Mouse (Mus musculus) limb, embryonic 10.5 days (tissue): ENCODE data around the gene Grik2. TPM values are rescaled to one million over a fixed set of nuclear protein-coding genes. Genes with fewer than 3 reads are reported as not detected.
A peak's percentile ranks its signal among the peaks of the same experiment; 100 is the strongest.
"Not testable (repeated sequence)": the region's sequence is repeated elsewhere in the genome, so short reads cannot be mapped to it uniquely, and the experiment has no call there.

Source experiments
- DNase-seq: peaks from one replicate; pipeline ENCODE4 v3.0.0-alpha.2; 2017; ENCODE audit warnings: low spot score
- H3K27ac ChIP-seq: fragments of 300-500 bp; sonication (generic); 2 replicates; pipeline ENCODE4 v1.5.1; 2016; ENCODE audit warnings: mild to moderate bottlenecking
- H3K27me3 ChIP-seq: fragments of 300-500 bp; sonication (generic); 2 replicates; pipeline ENCODE4 v1.6.1; 2016; ENCODE audit warnings: low read depth, mild to moderate bottlenecking; ENCODE audit not compliant: poor library complexity, severe bottlenecking
- H3K36me3 ChIP-seq: fragments of 300-500 bp; sonication (generic); 2 replicates; pipeline ENCODE4 v1.6.1; 2016; ENCODE audit warnings: mild to moderate bottlenecking, moderate library complexity
- H3K4me1 ChIP-seq: fragments of 300-500 bp; sonication (generic); 2 replicates; pipeline ENCODE4 v1.6.1; 2016
- H3K4me3 ChIP-seq: fragments of 300-500 bp; sonication (generic); 2 replicates; pipeline ENCODE4 v1.5.1; 2016; ENCODE audit warnings: mild to moderate bottlenecking, moderate library complexity
- H3K9me3 ChIP-seq: fragments of 300-500 bp; sonication (generic); replicated peaks from 2 replicates; pipeline ENCODE4 v1.6.1; 2016; ENCODE audit warnings: mild to moderate bottlenecking
- WGBS: fragments of 180-500 bp; shearing (Covaris S2); methylation state at CpG from one replicate; pipeline ENCODE4 v1.1.7; 2016; 5-methylcytosine and 5-hydroxymethylcytosine counted together
- polyA plus RNA-seq: library from polyadenylated mRNA; unstranded; fragments of >200 nt; fragmentation: Nextera tagmentation; extraction: Ambion mirVana; gene quantifications from 2 replicates; pipeline ENCODE4 v1.2.1, GENCODE M21; 2016

Gene Grik2
- polyA plus RNA-seq, 1 experiment from 2014 or later = 0.95 TPM

DNA sequence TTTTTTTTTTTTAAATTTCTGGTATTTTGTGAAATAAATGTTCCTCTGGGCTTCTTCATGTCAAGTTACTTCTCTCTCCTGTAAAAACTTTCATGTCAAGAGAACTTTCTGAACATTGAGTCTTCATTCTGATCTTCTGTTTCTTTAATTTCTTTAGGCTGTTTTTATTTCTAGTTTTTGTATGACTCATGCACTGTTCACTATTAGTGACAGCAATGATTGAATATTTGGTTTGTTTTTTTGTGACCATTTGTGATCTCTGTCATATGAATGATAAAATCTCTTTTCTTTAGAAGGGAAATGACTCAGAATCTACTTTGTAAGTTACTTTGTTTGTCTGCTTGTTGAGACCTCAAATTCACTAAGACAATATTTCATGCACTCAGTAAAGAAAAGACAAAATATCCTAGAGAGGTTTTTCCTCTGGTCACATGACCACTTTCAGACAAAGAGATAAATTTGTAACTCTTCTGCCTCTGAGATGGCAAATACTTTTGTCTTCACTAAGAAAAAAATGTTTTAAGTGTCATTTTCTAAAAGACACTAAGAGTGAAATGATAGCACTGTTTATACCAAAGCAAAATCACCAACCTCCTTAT lies 596.7 kb downstream of the Grik2 start:
- H3K27ac ChIP-seq = no peak overlapping the region
- no peaks in the 10 kb centered on the region for H3K4me1 ChIP-seq
- H3K9me3 ChIP-seq = no peaks in the 10 kb centered on the region
- no peaks in the 10 kb centered on the region for H3K27me3 ChIP-seq
- no peaks in the 10 kb centered on the region for H3K36me3 ChIP-seq
- no peak overlapping the region for H3K4me3 ChIP-seq
- DNase-seq = no peak

- H3K4me3 ChIP-seq = no peak overlapping the region
- WGBS = 87% methylated on average over 1 of the region's 1 CpGs
- no peaks in the 10 kb centered on the region for H3K27me3 ChIP-seq
- DNase-seq = no peak
- H3K4me1 ChIP-seq = no peaks in the 10 kb centered on the region
- no peaks in the 10 kb centered on the region for H3K36me3 ChIP-seq
- no peak overlapping the region for H3K27ac ChIP-seq
- no peaks in the 10 kb centered on the region for H3K9me3 ChIP-seq
Observed at GRCm38 (mm10) chr10:49191291-49191690, 597.3 kb downstream of the Grik2 start.

GRCm38 (mm10) chr10:49154134-49154533 lies 634.4 kb downstream of the Grik2 start:
- H3K4me1 ChIP-seq = no peaks in the 10 kb centered on the region
- no peaks in the 10 kb centered on the region for H3K36me3 ChIP-seq
- 90% methylated on average over 4 of the region's 4 CpGs for WGBS
- H3K27me3 ChIP-seq = no peaks in the 10 kb centered on the region
- no peak for DNase-seq
- no peak overlapping the region for H3K4me3 ChIP-seq
- no peak overlapping the region for H3K27ac ChIP-seq
- H3K9me3 ChIP-seq = no peaks in the 10 kb centered on the region

DNA sequence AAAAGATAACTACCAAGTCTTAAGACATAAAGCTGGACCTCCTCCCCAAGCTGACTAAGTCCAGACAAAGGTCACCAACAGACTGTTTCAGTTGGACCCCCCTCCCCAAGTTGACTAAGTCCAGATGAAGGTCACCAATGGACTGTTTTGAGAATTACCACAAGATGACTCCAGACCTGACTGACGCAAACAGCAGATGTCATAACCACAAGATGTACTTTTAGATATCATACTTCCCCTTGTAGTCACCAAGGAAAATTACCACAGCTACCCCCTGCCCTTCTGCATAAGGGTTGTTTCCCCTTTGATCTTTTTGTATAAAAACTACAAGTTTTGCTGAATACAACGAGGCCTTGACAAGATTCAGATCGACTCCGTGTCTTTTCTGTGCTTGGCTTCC lies 637.1 kb downstream of the Grik2 start:
- not testable (repeated sequence) for H3K4me3 ChIP-seq, H3K27me3 ChIP-seq, H3K9me3 ChIP-seq, H3K27ac ChIP-seq, H3K36me3 ChIP-seq, H3K4me1 ChIP-seq, DNase-seq
- 98% methylated on average over 4 of the region's 4 CpGs for WGBS

DNA sequence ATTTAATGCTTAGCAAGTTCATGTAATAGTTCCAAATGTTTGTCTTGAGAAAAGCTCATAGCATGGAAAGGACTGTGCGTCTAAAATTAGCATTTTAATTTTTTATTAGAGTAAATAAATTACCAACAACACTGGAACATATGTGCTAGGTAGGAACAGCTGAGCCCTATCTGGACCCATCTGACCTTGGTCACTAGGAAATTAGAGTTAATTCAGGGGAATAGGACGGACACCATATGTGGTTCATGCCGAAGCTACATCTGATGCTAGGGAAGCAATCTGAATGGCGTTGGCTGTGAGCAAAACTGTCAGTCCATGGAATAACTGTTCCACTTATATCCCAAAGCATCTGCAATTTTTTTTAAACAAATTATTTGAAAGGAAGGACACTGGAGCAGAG lies 638.9 kb downstream of the Grik2 start:
- WGBS = 83% methylated on average over 4 of the region's 4 CpGs
- Histone ChIP-seq H3K27ac (no peak overlapping the region), H3K9me3 (no peaks in the 10 kb centered on the region), H3K27me3 (no peaks in the 10 kb centered on the region), H3K36me3 (no peaks in the 10 kb centered on the region), H3K4me1 (no peaks in the 10 kb centered on the region), H3K4me3 (no peak overlapping the region)
- DNase-seq = no peak

GRCm38 (mm10) chr10:49142658-49143057 lies 645.9 kb downstream of the Grik2 start:
- 88% methylated on average over 3 of the region's 3 CpGs for WGBS
- H3K4me1 ChIP-seq = no peaks in the 10 kb centered on the region
- no peaks in the 10 kb centered on the region for H3K36me3 ChIP-seq
- no peaks in the 10 kb centered on the region for H3K27me3 ChIP-seq
- DNase-seq = no peak
- H3K27ac ChIP-seq = no peak overlapping the region
- H3K9me3 ChIP-seq = no peaks in the 10 kb centered on the region
- no peak overlapping the region for H3K4me3 ChIP-seq

GRCm38 (mm10) chr10:49136816-49137215 lies 651.8 kb downstream of the Grik2 start:
- no peaks in the 10 kb centered on the region for H3K4me1 ChIP-seq
- H3K4me3 ChIP-seq = no peak overlapping the region
- H3K27ac ChIP-seq = no peak overlapping the region
- no peaks in the 10 kb centered on the region for H3K36me3 ChIP-seq
- H3K9me3 ChIP-seq = no peaks in the 10 kb centered on the region
- DNase-seq = no peak
- no peaks in the 10 kb centered on the region for H3K27me3 ChIP-seq

DNA sequence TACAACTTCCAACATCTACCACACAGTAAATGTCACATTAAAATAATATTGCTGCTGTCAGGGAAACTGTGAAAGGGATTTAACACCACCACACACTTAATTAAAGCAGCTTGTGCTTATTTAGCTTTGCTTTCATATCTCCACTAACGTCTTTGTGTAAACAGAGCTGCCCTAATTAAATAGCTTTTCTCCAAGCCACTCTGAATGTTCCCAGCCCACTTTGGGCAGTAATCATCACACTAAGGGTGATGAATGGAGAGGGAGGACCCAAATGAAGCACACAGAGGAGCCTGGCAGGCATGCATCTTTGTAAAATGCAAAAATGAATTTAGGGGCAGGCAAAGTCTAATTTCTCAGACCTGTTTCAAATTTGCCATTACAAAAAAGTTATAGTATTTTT lies 657.3 kb downstream of the Grik2 start:
- WGBS = 0% methylated on average over 1 of the region's 1 CpGs
- no peaks in the 10 kb centered on the region for H3K36me3 ChIP-seq

GRCm38 (mm10) chr10:49050339-49050738 lies 738.2 kb downstream of the Grik2 start:
- no peaks in the 10 kb centered on the region for H3K9me3 ChIP-seq
- H3K27ac ChIP-seq = no peak overlapping the region
- H3K4me1 ChIP-seq = no peaks in the 10 kb centered on the region
- H3K27me3 ChIP-seq = no peaks in the 10 kb centered on the region
- H3K4me3 ChIP-seq = no peak overlapping the region
- no peaks in the 10 kb centered on the region for H3K36me3 ChIP-seq
- DNase-seq = no peak

More for the DNA sequence above, 657.3 kb downstream of the Grik2 start:
- Histone ChIP-seq H3K4me3 (no peak overlapping the region), H3K27ac (no peak overlapping the region), H3K4me1 (no peaks in the 10 kb centered on the region), H3K27me3 (no peaks in the 10 kb centered on the region), H3K9me3 (no peaks in the 10 kb centered on the region)
- peak; percentile 29 for DNase-seq

- Histone ChIP-seq H3K27ac (no peak overlapping the region), H3K4me1 (no peaks in the 10 kb centered on the region), H3K36me3 (no peaks in the 10 kb centered on the region), H3K4me3 (no peak overlapping the region), H3K27me3 (no peaks in the 10 kb centered on the region), H3K9me3 (no peaks in the 10 kb centered on the region)
- no peak for DNase-seq
Observed at GRCm38 (mm10) chr10:49049391-49049790, 739.2 kb downstream of the Grik2 start.
